Mouse (Mus musculus) cortical plate, adult 2 months (tissue): Measurements from ENCODE around the gene Fut7.

ENCODE experiments used
- CTCF ChIP-seq: fragments of 200-500 bp; IDR thresholded peaks from 2 replicates; pipeline ENCODE4 v1.5.1; 2011; ENCODE audit warnings: mild to moderate bottlenecking, control low read depth, low read length; ENCODE audit not compliant: insufficient read depth; ENCODE audit errors: extremely low read depth
- POLR2A ChIP-seq: fragments of 200-500 bp; IDR thresholded peaks from 2 replicates; pipeline ENCODE4 v1.6.1; 2011; ENCODE audit warnings: mild to moderate bottlenecking, low read length, control low read depth; ENCODE audit not compliant: insufficient read depth; ENCODE audit errors: extremely low read depth

DNA sequence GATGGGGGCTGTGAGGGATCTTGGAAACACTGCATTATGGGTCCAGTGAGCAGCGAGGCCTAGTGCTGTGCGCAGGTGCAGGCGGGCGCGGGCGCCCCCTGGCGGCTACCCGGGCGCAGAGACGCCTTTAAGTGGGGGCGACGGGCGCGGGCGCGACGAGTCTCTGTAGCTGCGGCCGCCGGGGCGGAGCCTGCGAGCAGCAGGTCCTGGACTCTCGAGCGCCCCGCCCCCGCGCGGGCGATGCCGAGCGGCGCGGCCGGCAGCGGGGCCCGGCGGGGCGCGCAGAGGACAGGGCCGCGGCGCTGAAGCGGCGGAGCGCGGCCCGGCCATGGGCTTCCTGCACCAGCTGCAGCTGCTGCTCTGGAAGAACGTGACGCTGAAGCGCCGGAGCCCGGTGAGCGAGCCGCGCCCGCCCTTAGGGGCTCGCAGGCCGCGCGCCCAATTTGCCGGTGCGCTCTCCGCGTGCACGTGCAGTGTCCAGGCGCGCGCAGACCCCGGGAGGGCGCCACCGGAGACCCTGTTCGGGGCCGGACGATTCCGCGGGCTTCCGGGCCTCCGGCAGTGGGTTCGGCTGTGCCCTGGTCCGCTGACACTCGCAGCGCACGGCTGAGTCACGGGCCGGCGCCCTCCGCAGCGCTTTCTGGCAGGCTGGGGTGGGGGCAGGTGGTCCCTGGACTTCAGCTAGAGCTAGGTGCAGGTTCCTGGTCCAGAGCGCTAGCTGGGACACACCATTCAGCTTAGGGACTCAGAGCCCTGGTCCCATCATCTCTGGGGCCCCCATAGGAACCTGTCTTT lies 5.6 kb downstream of the Fut7 start, which contains the start of gene Abca2:
- TF ChIP-seq POLR2A (peak; percentile 46; the same call in 1 of the 2 replicates), CTCF (peak; percentile 51)
